Mouse (Mus musculus) right cerebral cortex, postnatal 4 days (tissue): ENCODE data around the gene Gtf2h4.

ENCODE experiments used
- DNase-seq: peaks from one replicate; pipeline ENCODE4 v3.0.0-alpha.2; 2022

The Gtf2h4 gene

DNA sequence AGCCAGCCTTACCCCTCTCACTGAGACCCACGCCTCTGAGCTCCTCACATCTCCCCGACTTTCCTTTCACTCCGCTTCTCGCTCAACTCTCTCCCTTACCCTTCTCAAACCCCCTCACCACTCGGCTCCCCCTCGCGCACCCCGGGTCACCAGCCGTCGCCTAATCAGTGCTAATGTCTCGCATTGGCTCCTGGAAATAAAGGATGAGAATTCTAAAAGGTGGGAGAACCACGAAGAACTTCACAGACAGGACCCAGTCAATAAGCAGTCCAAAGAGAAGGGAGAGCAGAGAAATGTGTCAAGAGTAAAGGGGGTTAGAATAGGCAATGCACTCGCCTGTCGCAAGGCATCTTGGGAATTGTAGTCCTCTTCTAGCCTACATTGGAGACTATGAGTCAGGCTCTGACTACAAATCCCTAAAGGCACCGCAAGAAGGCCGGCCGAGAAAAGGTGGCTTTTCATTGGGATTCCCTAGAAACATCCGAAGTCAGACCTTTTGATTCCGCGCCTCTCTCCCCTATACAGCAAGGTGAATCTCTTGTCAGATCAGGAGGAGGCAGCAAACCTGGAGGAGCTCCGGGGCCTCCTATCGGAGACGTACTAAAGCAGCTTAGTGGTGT is at the start of gene Gtf2h4:
Gtf2h4 (minus strand) TSS at position 324 of the 620 bp plus-strand sequence.
- DNase-seq = peak; percentile 77

DNA sequence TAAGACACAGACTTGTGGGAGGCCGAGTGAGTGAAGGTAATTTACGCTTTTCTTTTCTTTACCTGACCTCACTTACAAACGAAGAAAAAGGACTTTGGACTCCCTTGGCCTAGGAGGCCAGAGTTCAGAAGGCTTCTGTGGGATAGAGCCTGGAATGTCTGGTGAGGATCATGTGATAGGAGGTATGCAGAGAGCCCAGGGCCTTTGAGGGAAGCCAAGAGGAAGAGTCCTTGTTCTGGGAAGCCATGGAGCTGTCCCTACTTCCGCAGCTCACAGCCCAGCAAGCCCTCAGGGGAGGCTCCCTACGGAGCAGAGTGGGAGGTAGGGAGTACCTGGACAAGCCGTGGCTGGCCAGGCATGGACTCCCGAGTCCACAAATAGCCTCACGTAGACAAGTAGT is 48.1 kb upstream of the Gtf2h4 start:
- no peak for DNase-seq

- peak; percentile 36 for DNase-seq
Observed at GRCm38 (mm10) chr17:35720340-35720727, 46.8 kb upstream of the Gtf2h4 start.

- no peak for DNase-seq
Observed at GRCm38 (mm10) chr17:35719616-35720339, 46.2 kb upstream of the Gtf2h4 start.

- no peak for DNase-seq
Observed at GRCm38 (mm10) chr17:35717080-35717479, 43.5 kb upstream of the Gtf2h4 start.

- DNase-seq = no peak
Observed at GRCm38 (mm10) chr17:35716114-35716513, 42.6 kb upstream of the Gtf2h4 start.

- no peak for DNase-seq
Observed at GRCm38 (mm10) chr17:35710705-35711347, 37.3 kb upstream of the Gtf2h4 start.

DNA sequence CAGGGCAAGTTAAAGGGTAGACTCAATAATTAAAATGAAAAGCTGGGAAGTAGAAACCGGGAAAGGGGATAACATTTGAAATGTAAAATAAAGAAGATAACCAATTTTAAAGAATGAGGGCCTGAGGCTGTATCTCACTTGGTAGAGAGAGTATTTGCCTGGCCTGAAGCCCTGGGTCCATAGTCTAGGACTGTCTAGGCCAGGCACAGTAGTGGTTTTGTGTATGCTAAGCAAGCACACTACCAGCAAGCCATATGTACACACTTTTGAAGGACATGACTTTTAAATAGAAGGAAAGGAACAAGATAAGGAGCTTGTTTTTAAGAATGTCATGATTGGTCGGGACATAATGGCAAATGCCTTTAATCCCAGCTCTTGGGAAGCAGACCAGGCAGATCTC is 35.1 kb upstream of the Gtf2h4 start:
- no peak for DNase-seq

DNA sequence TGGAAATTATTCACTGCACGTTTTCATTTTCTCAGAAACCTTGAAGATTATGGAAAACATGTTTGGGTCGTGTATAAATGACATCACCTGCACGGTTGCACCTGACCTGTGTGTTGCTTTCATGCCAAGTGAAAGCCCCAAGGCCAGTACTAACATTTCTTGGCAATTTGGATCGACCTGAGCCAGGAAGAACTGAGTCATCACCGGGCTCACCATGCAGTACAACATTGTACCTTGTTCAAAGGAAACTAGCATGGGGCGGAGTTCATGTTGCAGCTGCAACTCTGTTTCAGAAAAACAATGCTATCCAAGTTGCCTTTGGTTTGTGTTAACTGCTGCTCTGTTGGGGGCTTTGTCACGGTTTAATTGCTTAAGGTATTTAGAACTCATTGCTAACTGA is 34.4 kb upstream of the Gtf2h4 start:
- no peak for DNase-seq

- DNase-seq = peak; percentile 69
Observed at GRCm38 (mm10) chr17:35705836-35706235, 32.3 kb upstream of the Gtf2h4 start.

DNA sequence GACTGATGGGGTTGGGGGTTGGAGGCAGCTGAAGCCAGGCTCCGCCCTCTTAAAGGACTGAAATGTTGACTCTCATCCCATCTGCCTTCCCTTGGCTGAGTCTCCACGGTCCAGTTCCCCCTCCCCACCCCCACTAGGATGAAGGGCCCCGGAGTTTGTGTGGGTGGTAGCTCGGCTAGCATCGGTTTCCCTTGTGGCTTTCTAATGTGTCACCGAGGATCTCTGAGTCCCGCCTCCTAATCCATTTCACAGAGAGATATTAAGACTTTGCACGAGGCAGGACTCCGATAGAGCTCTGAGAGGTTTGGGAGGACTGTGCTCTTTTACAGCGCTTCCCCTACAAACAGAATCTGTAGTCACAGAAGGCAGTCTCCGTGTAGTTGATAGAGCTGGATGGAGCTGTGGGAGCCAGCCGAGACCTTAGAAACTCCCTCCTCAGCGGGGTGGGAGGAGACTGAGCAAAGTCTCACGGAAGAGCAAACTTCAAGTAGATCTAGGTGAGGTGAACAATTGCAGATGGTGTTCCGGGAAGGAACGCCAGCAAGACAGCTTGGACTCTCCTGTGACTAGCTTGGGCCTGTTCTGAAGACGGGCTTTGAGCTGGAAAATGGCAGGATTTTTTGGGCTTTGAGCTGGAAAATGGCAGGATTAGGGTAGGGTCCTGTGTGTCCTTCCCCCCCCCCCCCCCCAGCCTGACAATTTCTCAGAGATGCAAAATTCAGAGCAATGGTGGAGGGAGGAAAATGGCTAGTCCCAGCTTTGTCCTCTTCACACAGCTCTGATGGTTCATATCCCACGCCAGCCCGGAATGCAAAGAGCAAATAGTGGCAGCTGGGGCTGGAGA is 31.3 kb upstream of the Gtf2h4 start, which contains the start of gene Ddr1:
Ddr1 (minus strand) TSS at position 1 of the 844 bp plus-strand sequence.
- DNase-seq = peak; percentile 33

DNA sequence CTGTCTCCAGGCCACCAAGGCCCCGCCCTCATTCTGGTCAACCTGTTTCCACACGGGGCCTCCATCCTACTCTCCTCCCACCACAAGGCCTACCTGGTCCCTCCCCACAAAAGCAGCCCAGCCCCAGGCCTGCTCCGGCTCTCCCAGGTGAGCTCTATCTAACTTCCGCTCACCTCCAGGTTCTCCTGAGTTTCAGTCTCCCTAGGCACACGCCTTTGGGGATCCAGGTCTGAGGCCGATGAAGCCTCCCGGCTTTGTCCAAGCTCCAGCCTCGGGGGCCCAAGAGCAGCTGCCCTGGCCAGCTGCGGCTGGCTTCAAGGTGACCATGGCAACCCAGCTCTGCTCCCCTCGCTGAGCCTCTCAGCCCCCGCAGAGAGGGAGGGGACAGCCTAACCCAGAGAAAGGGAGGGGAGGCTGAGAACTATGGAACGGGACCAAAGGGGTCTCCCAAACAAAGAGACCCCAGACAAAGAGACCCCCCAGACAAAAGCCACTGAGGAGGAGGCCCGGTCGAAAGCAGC is 30.3 kb upstream of the Gtf2h4 start:
- peak; percentile 37 for DNase-seq

DNA sequence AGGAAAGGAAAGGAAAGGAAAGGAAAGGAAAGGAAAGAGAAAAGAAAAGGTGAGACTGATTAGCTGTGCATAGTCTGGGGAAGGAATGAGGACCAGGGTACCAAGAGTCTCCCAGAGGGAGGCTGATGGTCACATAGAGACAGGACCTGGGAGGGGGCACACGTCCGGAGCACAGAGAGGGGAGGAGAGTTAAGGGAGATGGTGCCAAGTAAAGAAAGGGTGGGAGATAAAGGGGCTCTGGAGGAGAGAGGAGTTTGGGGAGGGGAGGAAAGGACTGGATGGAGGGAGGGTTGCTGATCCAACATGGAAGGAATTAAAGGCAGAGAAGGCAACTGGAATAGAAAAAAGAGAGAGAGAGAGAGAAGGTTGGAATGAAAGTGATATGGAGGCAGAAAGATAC is 29.5 kb upstream of the Gtf2h4 start:
- DNase-seq = no peak

DNA sequence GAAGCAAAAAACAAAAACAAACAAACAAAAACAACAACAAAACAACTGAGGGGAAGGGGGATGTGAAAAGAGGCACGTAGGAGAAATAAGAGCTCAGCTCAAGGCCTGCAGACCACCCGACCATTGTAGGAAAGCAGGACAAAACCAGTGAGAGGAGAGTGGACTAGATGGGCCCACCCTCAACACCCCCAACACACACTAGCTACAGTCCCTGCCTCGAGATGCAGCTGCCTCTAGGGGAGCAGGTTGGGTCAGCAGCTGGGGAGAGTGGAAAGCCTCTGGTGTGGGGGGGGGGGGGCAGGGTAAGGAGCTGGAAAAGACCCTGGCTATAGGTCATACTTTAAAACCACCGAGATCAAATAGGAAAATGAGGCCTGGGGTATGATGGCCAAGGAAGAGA is 29.1 kb upstream of the Gtf2h4 start:
- no peak for DNase-seq

- no peak for DNase-seq
Observed at GRCm38 (mm10) chr17:35701978-35702461, 28.5 kb upstream of the Gtf2h4 start.

GRCm38 (mm10) chr17:35701203-35701977 is 27.9 kb upstream of the Gtf2h4 start:
- DNase-seq = no peak

- peak; percentile 79 for DNase-seq
Observed at GRCm38 (mm10) chr17:35700371-35700961, 26.9 kb upstream of the Gtf2h4 start.

DNA sequence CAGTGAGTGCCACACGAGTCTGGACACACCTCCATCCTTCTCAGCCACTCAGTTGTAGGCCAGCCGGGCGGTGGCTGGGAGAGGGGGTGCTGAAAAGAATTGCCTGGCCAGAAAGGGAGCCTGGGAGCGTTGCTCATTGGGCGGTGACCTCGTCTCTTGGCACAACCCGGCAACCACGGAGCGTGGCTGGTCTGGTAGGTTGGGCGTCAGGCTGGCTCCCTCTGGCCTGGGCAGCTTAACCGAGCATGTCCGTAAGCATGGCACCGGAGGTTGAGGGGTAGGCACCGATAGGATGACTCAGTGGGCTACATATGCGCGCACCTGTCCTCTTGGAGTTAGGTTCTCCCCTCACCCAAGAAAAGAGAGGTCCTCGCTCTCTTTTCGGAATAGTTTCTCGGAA is 26.4 kb upstream of the Gtf2h4 start:
- peak; percentile 59 for DNase-seq

- no peak for DNase-seq
Observed at GRCm38 (mm10) chr17:35698501-35698883, 25.0 kb upstream of the Gtf2h4 start.

DNA sequence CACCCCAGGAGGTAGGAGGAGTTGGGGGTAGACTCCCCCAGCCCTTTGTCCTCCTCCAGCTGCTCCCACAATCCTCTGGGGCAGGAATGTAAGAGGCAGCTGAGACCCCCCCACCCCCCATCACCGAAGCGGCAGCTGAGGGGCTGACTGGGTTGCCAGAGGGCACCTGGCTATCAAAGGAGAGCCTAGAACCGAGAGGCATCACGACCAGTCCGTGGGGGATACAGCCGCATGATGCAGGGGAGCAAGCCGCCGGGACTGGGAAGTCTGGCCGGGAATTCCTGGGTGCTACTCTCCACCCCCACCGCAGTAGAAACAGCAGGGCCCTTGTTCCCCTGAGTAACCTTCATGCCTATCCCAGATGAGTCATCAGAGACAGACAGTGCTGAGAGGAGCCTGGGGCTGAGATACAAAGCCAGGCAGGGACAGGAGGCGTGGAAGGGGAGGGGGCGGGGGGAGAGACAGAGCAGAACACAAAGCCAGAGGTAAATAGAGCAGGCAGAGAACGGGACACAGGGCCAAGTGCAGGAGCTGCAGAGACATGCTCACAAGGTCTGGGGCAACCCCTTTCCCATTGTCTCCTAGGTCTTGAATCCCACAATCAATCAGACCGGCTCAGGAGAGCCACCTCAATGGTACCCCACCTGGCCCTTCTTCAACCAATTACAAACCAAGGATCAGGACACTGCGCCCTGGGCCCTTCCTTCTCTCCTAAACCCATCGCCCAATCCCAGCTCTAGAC is 24.4 kb upstream of the Gtf2h4 start:
- peak; percentile 53 for DNase-seq

- DNase-seq = no peak
Observed at GRCm38 (mm10) chr17:35697429-35697758, 23.9 kb upstream of the Gtf2h4 start.
